Mouse (Mus musculus) embryonic facial prominence, embryonic 15.5 days (tissue): ENCODE measurements around the gene Frs2. TPM values are rescaled to one million over a fixed set of nuclear protein-coding genes. Genes with fewer than 3 reads are reported as not detected.
"Not testable (repeated sequence)": the region's sequence is repeated elsewhere in the genome, so short reads cannot be mapped to it uniquely, and the experiment has no call there.

Experiments used
- ATAC-seq: fragments of 200-750 bp; cut with Nextera tagmentation; 2 replicates; pipeline ENCODE4 v1.8.0; 2017; ENCODE audit warnings: low read depth, moderate TSS enrichment; ENCODE audit not compliant: insufficient number of reproducible peaks, low FRiP score, low TSS enrichment
- H3K27ac ChIP-seq: fragments of 300-500 bp; sonication (generic); replicated peaks from 2 replicates; pipeline ENCODE4 v1.5.1; 2015; ENCODE audit warnings: mild to moderate bottlenecking, inconsistent platforms
- H3K27me3 ChIP-seq: fragments of 300-500 bp; sonication (generic); 2 replicates; pipeline ENCODE4 v1.6.1; 2015; ENCODE audit warnings: inconsistent platforms
- H3K36me3 ChIP-seq: fragments of 300-500 bp; sonication (generic); 2 replicates; pipeline ENCODE4 v1.6.1; 2015; ENCODE audit warnings: mild to moderate bottlenecking, inconsistent platforms
- H3K4me1 ChIP-seq: fragments of 300-500 bp; sonication (generic); 2 replicates; pipeline ENCODE4 v1.6.1; 2015; ENCODE audit warnings: inconsistent platforms
- H3K4me2 ChIP-seq: fragments of 300-500 bp; sonication (generic); replicated peaks from 2 replicates; pipeline ENCODE4 v1.6.1; 2015; ENCODE audit warnings: mild to moderate bottlenecking, inconsistent platforms
- H3K4me3 ChIP-seq: fragments of 300-500 bp; sonication (generic); replicated peaks from 2 replicates; pipeline ENCODE4 v1.5.1; 2015; ENCODE audit warnings: mild to moderate bottlenecking, inconsistent platforms
- H3K9ac ChIP-seq: fragments of 300-500 bp; sonication (generic); 2 replicates; pipeline ENCODE4 v1.6.1; 2015; ENCODE audit warnings: inconsistent platforms
- H3K9me3 ChIP-seq: fragments of 300-500 bp; sonication (generic); replicated peaks from 2 replicates; pipeline ENCODE4 v1.6.1; 2016; ENCODE audit warnings: inconsistent platforms
- WGBS: fragments of 180-500 bp; shearing (Covaris S2); methylation state at CpG from one replicate; pipeline ENCODE4 v1.1.7; 2015; 5-methylcytosine and 5-hydroxymethylcytosine counted together
- polyA plus RNA-seq: library from polyadenylated mRNA; unstranded; fragments of >200 nt; fragmentation: Nextera tagmentation; extraction: Ambion mirVana; gene quantifications from 2 replicates; pipeline ENCODE4 v1.2.1, GENCODE M21; 2015

The Frs2 gene
- polyA plus RNA-seq, 1 experiment from 2014 or later: 21.7 TPM

GRCm38 (mm10) chr10:117145546-117146265 lies 2.6 kb downstream of the Frs2 start:
- H3K9ac ChIP-seq: no peak overlapping the region
- no peaks in the 10 kb centered on the region for H3K9me3 ChIP-seq
- no peak overlapping the region for H3K4me3 ChIP-seq
- no peaks in the 10 kb centered on the region for H3K27me3 ChIP-seq
- no peak overlapping the region for H3K4me2 ChIP-seq
- no peaks in the 10 kb centered on the region for H3K36me3 ChIP-seq
- WGBS: 70% methylated on average over 8 of the region's 8 CpGs
- peaks cover 44% of the 10 kb centered on the region for H3K4me1 ChIP-seq
- no peak for ATAC-seq
- H3K27ac ChIP-seq: no peak overlapping the region; the same call in 1 of the 2 replicates

GRCm38 (mm10) chr10:117144628-117145027 lies 3.7 kb downstream of the Frs2 start:
- no peaks in the 10 kb centered on the region for H3K27me3 ChIP-seq
- no peaks in the 10 kb centered on the region for H3K9me3 ChIP-seq
- ATAC-seq: no peak
- WGBS: 58% methylated on average over 6 of the region's 6 CpGs
- no peak overlapping the region for H3K4me2 ChIP-seq
- H3K9ac ChIP-seq: no peak overlapping the region
- H3K36me3 ChIP-seq: no peaks in the 10 kb centered on the region
- H3K27ac ChIP-seq: no peak overlapping the region
- peaks cover 37% of the 10 kb centered on the region for H3K4me1 ChIP-seq
- H3K4me3 ChIP-seq: no peak overlapping the region

GRCm38 (mm10) chr10:117144071-117144470 lies 4.3 kb downstream of the Frs2 start:
- WGBS: 85% methylated on average over 4 of the region's 4 CpGs
- H3K9ac ChIP-seq: no peak overlapping the region
- no peak overlapping the region for H3K4me3 ChIP-seq
- H3K9me3 ChIP-seq: no peaks in the 10 kb centered on the region
- H3K27me3 ChIP-seq: no peaks in the 10 kb centered on the region
- no peak overlapping the region for H3K4me2 ChIP-seq
- peaks cover 31% of the 10 kb centered on the region for H3K4me1 ChIP-seq
- H3K36me3 ChIP-seq: no peaks in the 10 kb centered on the region
- ATAC-seq: no peak
- H3K27ac ChIP-seq: no peak overlapping the region

- WGBS: 84% methylated on average over 2 of the region's 2 CpGs
- Histone ChIP-seq H3K9me3 (no peaks in the 10 kb centered on the region), H3K4me2 (no peak overlapping the region), H3K36me3 (no peaks in the 10 kb centered on the region), H3K4me3 (no peak overlapping the region), H3K27me3 (no peaks in the 10 kb centered on the region), H3K9ac (no peak overlapping the region), H3K27ac (no peak overlapping the region), H3K4me1 (peaks cover 29% of the 10 kb centered on the region)
- ATAC-seq: no peak
Measured at GRCm38 (mm10) chr10:117143311-117143710, 5.0 kb downstream of the Frs2 start.

GRCm38 (mm10) chr10:117141939-117142552 lies 6.3 kb downstream of the Frs2 start:
- Histone ChIP-seq H3K36me3 (no peaks in the 10 kb centered on the region), H3K4me2 (no peak overlapping the region), H3K27ac (no peak overlapping the region), H3K4me3 (no peak overlapping the region), H3K9ac (no peak overlapping the region), H3K9me3 (no peaks in the 10 kb centered on the region), H3K27me3 (no peaks in the 10 kb centered on the region), H3K4me1 (peaks cover 29% of the 10 kb centered on the region)
- no peak for ATAC-seq
- WGBS: 69% methylated on average over 7 of the region's 7 CpGs

GRCm38 (mm10) chr10:117131506-117131905 lies 16.8 kb downstream of the Frs2 start:
- H3K27me3 ChIP-seq, H3K9me3 ChIP-seq, ATAC-seq, H3K4me2 ChIP-seq, H3K36me3 ChIP-seq, H3K4me3 ChIP-seq, H3K27ac ChIP-seq, H3K9ac ChIP-seq, H3K4me1 ChIP-seq: not testable (repeated sequence)
- WGBS: 83% methylated on average over 5 of the region's 5 CpGs

- Histone ChIP-seq H3K27me3 (no peaks in the 10 kb centered on the region), H3K4me1 (0 out of 2 replicates have a peak, but pooled peaks cover 6% of the 10 kb centered on the region), H3K36me3 (peaks cover 8% of the 10 kb centered on the region; the same call in 1 of the 2 replicates), H3K9me3 (no peaks in the 10 kb centered on the region), H3K4me3 (no peak overlapping the region), H3K9ac (no peak overlapping the region), H3K4me2 (no peak overlapping the region), H3K27ac (no peak overlapping the region)
- 70% methylated on average over 6 of the region's 6 CpGs for WGBS
- ATAC-seq: no peak
Measured at GRCm38 (mm10) chr10:117130037-117130436, 18.3 kb downstream of the Frs2 start.

- Histone ChIP-seq H3K36me3 (peaks cover 8% of the 10 kb centered on the region; the same call in 1 of the 2 replicates), H3K4me3 (no peak overlapping the region), H3K9me3 (no peaks in the 10 kb centered on the region), H3K9ac (no peak overlapping the region), H3K27ac (no peak overlapping the region), H3K27me3 (no peaks in the 10 kb centered on the region), H3K4me1 (0 out of 2 replicates have a peak, but pooled peaks cover 6% of the 10 kb centered on the region), H3K4me2 (no peak overlapping the region)
- ATAC-seq: no peak
- 85% methylated on average over 2 of the region's 2 CpGs for WGBS
Measured at GRCm38 (mm10) chr10:117128693-117129092, 19.6 kb downstream of the Frs2 start.

- 0 out of 2 replicates have a peak, but pooled peaks cover 6% of the 10 kb centered on the region for H3K4me1 ChIP-seq
- H3K27me3 ChIP-seq: no peaks in the 10 kb centered on the region
- H3K9ac ChIP-seq: no peak overlapping the region
- H3K4me3 ChIP-seq: no peak overlapping the region
- peaks cover 8% of the 10 kb centered on the region; the same call in 1 of the 2 replicates for H3K36me3 ChIP-seq
- no peak for ATAC-seq
- WGBS: 62% methylated on average over 2 of the region's 2 CpGs
- H3K9me3 ChIP-seq: no peaks in the 10 kb centered on the region
- no peak overlapping the region for H3K27ac ChIP-seq
- H3K4me2 ChIP-seq: no peak overlapping the region
Measured at GRCm38 (mm10) chr10:117127480-117127879, 20.9 kb downstream of the Frs2 start.

GRCm38 (mm10) chr10:117126719-117127118 lies 21.6 kb downstream of the Frs2 start:
- Histone ChIP-seq H3K4me2 (no peak overlapping the region), H3K9me3 (no peaks in the 10 kb centered on the region), H3K27me3 (no peaks in the 10 kb centered on the region), H3K27ac (no peak overlapping the region), H3K4me3 (no peak overlapping the region), H3K36me3 (0 out of 2 replicates have a peak, but pooled peaks cover 3% of the 10 kb centered on the region), H3K4me1 (0 out of 2 replicates have a peak, but pooled peaks cover 6% of the 10 kb centered on the region), H3K9ac (no peak overlapping the region)
- ATAC-seq: no peak
- WGBS: 93% methylated on average over 1 of the region's 1 CpGs

GRCm38 (mm10) chr10:117126233-117126632 lies 22.1 kb downstream of the Frs2 start:
- 72% methylated on average over 4 of the region's 4 CpGs for WGBS
- no peak overlapping the region for H3K9ac ChIP-seq
- no peaks in the 10 kb centered on the region for H3K9me3 ChIP-seq
- H3K4me1 ChIP-seq: 0 out of 2 replicates have a peak, but pooled peaks cover 6% of the 10 kb centered on the region
- no peak overlapping the region for H3K4me2 ChIP-seq
- no peaks in the 10 kb centered on the region for H3K27me3 ChIP-seq
- H3K36me3 ChIP-seq: 0 out of 2 replicates have a peak, but pooled peaks cover 3% of the 10 kb centered on the region
- no peak overlapping the region for H3K4me3 ChIP-seq
- no peak for ATAC-seq
- no peak overlapping the region for H3K27ac ChIP-seq
